Mouse (Mus musculus) adipocyte (in vitro differentiated cells): ENCODE measurements around the gene Dnase1.
A peak's percentile ranks its signal among the peaks of the same experiment; 100 is the strongest.
"Not testable (repeated sequence)": the region's sequence is repeated elsewhere in the genome, so short reads cannot be mapped to it uniquely, and the experiment has no call there.

Source experiments
- DNase-seq: peaks from one replicate; pipeline ENCODE4 v3.0.0-alpha.2; 2016; ENCODE audit warnings: low spot score

Gene Dnase1

DNA sequence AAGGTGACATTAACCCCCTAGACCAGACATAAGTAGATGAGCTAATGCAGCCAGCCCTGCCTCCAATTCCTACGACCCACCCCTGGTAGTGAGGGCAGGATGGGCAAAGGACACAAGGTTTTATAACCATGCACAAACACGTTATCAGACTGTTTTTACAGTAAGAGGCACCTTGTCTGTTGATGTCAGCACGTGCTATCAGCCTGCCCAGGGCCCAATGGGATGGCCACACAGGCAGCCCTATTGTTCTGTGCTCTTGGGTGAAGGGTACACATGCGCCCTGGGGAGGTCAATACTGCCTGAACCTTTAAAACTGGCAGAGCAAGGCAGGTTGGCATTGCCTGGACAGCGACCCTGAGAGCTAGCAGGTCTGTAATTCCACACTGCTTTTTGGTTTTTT, at the start of gene Dnase1:
Gene Dnase1, plus strand, starts transcription at position 136 of the 400 bp plus-strand sequence.
- DNase-seq = no peak

DNA sequence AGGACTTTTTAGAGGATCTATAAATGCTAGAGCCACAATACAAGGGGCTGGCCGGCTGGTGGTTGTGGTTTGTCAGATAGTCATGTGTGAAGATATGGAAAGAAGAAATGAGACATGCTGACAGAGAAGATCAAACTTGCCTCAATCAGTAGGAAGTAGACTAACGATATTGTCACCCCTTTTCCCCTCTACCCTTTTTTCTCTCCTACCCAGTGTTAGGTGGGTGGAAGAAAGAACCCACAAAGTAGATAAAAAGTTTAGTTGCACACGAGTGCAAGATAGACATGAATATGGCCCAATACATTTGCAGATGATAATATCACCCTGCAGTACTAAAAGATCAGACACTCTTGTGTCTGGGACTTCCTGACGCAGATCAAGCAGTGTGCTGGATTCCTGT, 48.3 kb upstream of the Dnase1 start:
- DNase-seq = no peak

DNA sequence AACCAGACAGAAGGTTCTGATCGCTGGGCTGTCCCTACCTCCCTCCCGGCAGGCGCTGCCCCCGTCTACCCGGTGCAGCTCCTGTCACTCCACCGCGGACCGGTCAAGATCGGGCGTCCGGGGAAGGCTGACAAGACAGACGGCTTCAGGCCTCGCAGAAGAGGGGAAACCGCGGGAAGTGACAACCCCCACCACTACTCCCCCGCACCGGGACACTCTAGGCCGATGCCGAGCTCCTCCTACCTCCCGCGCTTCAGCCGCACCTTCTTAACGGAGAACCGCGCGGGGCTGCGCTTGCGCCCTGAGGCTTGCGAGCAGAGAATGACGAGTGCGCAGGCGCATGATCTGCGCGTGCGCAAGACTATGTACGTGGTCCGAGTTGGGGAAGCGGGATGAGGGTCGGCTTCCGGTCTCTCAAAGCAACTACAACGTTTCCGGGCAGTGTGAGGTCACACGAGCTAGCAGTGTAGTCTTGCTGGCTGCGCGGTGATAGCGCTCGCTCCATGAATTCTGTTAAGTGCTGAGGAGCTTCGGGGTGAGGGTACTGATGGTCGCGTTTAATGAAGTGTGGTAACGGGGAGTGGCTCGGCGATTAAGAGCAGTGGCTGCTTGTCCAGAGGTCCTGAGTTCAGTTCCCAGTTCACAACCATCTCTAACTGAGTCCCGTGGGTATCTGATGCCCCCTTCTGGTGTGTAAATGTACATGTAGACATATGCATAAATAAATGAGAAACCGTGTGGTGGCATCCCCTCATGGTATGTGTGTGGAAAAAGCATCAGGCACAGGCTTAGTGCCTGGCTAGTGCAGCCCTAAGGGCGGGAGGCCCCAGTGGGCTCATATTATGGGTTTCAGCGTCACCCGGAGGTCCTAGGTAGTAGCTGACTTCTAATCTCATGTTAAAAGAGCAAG, 33.0 kb upstream of the Dnase1 start, which contains the start of gene Slx4:
Gene Slx4, minus strand, starts transcription at position 282 of the 910 bp plus-strand sequence.
- peak; percentile 98 for DNase-seq

DNA sequence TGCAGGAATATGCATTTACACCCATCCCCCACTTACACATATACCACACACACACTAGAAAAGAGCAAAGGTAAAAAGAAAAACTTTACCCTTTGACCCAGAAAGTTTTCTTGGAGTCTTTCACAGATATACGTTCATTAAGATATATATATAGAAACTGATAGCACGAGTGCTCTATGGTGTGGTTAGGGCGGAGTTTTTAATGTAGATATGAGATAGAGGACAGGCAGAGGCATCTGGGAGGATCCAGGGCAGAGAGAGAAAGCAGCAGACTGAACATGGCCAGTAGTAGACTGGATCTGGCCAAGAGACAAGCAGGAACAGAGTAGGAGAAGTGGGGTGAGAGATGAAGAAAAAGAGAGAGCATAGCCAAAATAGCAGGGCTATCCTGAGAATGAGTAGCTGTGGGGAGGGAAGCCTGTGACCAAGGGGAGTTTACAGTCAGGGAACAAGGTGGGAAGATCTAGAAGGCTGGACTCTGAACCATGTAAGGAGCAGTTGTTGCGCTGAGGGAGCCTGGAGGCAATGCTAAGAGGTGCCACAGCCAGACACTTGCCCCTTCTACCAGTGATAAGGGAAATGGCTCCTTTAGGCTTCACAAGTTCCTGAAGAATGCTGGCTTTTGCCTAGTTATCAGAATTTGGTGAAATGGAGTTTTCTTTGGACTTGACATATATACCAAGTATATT, 23.7 kb upstream of the Dnase1 start:
- no peak for DNase-seq

DNA sequence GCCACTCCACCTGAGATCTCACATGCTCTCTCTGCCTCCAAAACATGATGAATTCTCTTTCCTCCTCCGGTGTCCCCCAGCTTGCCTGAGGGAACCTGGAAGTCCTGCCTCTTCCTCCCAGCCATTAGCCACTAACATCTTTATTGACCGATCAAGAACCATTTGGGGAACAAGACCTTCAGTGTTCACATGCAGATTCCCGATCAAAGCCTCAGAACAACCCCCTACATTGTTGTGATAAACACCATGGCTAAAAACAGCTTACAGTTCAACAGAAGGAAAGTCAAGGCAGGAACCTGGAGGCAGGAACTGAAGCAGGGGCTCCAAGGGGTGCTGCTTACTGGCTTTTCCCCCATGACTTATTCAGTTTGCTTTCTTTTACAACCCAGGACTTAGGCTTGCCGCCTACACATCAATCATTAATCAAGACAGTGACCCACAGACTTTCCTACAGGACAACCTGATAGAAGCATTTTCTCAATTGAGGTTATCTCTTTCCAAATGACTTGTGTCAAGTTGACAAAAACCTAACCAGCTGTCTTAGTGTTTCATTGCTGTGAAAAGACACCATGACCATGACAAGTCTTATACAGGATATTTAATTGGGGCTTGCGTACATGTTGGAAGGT, 22.6 kb upstream of the Dnase1 start:
- DNase-seq = no peak

DNA sequence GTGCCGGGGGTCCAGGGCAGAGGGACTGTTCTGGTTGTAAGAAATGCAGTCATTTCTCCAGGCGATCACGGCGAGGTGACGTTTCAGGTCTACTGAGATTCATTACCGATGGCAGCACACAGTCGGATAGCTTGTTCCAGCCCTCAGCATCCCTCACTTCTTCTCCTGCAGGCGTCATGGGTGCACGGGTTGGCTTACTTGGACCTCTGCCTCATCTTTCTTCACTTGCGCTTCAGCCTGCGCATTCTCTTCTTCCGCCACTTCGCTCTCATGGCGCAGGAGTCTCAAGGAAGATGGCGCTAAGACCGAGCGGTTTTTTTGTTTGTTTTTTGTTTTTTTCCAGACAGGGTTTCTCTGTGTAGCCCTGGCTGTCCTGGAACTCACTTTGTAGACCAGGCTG, 20.0 kb upstream of the Dnase1 start:
- not testable (repeated sequence) for DNase-seq

DNA sequence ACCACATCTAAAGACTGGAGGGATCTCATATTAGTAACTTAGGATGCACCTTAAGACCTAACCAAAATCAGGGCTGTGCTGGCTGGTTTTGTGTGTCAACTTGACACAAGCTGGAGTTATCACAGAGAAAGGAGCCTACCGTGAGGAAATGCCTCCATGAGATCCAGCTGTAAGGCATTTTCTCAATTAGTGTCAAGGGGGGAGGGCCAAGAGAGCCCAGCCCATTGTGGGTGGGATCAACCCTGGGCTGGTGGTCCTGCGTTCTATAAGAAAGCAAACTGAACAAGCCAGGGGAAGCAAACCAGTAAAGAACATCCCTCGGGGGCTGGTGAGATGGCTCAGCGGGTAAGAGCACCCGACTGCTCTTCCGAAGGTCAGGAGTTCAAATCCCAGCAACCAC, 19.3 kb upstream of the Dnase1 start:
- not testable (repeated sequence) for DNase-seq

DNA sequence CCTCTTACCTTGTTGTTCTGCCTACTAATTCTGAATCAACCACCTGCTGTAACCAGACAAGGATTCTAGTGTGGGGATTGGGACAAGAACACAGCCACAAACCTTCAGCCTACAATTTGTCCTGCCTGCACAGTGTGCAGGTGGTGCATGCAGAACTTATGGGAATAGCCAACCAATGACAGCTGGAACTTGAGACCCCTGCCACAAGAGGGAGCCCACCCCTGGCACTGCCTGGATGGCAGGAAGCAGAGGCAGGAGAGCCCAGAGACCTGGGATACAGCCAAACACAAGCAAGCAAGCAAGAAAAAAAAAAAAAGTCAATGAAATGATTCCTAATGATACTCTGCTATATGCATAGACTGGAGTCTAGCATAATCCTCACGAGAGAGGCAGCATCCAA, 15.5 kb upstream of the Dnase1 start:
- no peak for DNase-seq

DNA sequence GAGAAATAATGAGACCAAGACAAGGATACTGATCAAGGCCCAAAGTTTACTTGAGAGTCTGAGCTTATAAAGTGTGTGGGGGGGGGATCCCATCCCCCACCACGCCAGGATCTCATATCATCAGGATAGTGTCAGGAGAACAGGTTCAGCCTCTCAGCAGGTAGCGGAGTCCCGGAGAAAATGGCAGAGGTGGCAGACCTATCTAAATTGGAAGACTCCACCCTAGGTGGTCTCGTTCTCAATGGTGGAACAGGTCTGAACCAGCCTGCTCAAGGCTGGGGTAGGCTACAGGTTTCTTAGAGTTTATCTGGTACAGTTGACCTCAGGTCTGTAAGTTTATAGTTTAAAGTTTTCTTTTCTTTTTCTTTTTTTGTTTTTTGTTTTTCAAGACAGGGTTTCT, 14.0 kb upstream of the Dnase1 start:
- DNase-seq = no peak

DNA sequence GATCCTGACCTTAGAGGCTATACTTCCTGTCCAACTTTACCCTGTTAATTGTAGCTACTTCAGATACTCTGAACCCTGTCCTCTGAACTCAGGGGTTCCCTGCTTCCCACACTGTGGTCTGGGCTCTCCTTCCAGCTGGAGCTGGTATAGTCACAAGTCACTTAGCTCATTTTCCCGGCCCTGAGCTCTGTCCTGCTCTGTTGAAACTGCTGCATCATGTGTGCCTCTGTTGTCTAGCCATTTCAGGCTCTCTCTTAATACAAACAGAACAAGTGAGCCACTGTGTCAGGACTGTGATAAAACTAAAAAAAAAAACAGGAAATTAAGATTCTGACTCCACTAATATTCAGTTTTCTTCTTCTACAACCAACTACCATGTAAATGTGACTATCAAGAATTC, 10.1 kb upstream of the Dnase1 start:
- DNase-seq = peak; percentile 34

DNA sequence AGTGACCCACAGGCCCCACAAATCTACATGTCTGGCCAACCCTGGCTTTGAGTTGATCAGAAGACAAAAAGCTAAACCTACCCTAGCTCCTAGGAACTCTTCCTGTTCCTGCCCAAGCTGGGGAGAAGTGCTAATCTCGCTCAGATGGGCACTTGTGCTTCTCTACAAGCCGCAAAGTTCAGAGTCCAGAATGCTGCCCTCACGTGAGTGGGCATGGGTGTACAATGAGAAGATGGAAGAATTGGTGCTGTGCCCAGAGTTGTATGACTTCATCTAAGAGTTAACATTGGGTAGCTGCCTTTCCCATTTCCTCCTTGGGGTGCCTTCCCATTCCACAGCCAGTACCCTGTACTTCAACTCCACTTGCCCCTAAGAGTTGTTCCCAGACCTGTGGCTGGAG, 9.5 kb upstream of the Dnase1 start:
- no peak for DNase-seq

DNA sequence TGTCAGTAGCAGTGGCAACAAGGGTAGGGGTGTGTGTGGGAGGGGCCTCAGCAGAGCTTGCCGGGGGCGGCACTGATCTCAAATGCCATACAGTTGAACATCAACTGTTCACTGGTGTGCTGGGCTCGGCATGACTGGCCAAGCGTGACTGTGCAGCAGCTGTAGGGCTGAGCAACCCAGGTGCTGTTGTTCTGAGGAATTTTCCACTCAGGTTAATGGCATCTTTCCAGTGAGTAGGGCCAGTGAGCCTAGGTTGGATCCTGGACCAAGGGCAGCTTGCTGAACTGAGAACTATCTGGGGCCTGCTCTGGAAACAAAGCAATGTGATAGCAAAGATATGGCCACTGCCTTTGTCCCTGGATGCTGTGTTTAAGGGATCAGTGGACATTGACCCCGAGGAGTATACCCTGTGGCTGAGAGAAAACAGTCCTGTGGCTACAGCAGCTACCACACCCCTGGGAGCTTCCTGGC, 7.3 kb upstream of the Dnase1 start:
- DNase-seq = no peak

DNA sequence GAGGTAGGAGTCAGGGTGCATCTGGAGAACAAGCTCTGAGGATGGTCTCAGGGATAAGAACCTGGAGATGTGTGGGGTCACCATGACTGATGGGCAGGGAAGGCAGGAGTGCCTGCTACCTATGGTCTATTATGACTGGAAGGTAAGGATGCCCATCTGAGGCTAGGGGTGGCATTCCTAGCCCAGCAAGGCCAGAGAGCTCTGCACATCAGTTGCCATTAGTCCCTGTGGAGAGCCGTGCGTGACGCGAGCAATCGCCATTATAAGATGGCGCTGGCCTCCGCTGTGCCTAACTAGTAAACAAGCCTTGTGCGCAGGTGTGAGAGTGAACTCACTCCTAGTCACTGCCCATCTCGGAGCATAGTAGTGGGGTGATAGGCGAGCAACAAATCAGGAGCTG, 6.2 kb upstream of the Dnase1 start:
- no peak for DNase-seq

DNA sequence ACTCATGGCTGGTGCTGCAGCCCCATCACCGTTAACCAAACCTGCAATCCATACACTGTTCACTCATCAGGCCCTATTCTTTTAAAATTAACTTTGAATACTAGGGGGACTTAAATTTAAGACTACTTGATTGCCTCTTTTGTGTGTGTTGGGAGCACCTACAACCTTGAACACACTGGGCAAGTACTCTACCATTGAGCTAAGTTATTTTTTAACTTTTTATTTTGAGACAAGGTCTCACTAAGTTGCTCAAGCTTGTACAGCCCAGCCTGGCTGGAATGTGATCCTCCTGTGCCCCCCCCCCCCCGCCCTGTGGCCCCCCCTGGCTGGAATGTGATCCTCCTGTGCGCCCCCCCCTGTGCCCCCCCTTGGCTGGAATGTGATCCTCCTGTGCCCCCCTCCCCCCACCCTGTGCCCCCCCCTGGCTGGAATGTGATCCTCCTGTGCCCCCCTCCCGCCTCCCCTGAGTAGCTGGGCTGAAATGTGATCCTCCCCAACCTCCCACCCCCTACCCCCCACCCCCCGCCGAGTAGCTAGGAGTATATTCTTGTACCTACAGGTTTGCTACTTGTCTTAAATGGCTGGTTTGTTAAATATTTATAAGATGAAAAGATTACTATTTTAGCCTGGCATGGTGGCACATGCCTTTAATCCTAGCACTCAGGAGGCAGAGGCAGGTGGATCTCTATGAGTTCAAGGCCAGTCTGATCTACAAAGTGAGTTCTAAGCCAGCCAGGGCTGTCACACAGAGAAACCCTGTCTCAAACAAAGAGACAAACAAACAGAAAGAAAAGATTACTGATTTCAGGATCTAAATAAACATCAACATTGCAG, 5.1 kb upstream of the Dnase1 start:
- no peak for DNase-seq

DNA sequence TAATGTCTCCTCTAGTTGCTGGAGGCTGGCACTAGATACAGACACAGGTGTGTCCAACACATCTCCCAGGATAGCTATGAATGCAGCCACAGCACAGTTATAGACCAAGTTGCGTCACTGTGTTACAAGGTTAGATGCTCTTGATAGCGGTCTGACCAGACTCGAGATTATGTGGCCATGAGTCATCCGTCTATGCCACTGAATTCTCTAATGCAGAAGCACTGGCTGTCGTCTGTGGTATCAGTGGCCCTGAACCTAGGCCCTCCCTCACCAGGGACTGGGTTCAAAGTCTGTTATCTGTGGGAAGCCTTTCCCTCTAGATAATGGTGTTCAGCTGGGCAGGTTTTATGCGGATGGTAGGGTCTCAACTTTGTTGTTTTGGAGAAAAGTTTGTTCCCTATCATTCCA, 4.4 kb upstream of the Dnase1 start:
- DNase-seq = no peak

DNA sequence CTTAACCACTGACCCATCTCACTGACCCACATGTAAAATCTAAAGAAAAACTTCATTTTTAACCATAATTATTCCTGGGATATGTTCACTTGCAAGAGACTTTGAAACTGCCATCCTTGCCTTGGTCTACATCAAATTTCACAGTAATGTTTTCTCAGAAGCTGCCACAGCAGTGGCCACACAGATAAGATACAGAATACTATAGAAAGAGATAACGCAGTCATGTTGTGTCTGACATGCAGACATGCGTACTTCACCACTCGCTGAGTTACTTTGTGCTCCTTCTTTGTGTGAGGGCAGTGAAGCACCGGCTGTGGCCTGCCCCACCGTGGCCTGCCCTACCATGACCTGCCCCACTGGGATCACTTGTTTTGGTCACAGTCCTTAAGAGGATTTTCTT, 2.8 kb upstream of the Dnase1 start:
- DNase-seq = no peak

DNA sequence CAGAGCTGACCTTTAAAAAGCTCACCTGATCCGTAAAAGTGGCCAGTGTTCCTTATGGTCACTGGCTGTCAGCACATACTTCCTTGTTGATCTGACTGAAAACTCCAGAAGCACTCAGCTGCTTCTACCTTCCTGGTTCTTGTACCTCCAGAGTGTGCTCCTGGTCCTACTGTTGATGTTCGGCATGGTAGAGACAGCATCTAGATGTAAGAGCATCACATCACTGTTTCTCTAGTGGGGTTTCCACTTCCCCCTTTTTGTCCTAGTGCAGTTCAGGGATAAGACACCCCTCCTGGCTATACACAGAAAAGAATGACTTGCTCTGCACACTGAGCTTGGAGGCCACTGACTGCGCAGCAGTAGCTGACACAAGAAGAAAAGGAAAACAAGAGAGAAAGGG, 2.3 kb upstream of the Dnase1 start:
- DNase-seq = no peak

DNA sequence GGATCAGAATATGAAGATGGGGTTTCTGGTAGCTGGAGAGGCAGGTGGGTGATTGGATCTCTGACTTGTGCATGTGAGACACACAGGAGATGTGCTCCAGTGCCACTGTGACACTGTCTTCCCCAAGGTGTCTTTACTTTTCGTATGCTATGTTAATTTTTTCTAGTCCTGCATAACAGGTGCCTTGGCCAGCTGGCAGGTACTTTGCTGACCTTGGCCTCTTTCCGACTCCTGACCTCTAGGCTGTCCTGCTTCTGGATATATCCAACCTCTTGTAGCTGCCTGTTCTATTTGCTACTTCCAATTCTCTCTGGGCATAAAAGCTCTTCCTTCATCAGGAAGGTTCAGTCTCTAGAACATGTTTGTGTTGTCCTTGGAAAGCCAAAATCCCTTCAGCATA, 1.2 kb upstream of the Dnase1 start:
- no peak for DNase-seq

DNA sequence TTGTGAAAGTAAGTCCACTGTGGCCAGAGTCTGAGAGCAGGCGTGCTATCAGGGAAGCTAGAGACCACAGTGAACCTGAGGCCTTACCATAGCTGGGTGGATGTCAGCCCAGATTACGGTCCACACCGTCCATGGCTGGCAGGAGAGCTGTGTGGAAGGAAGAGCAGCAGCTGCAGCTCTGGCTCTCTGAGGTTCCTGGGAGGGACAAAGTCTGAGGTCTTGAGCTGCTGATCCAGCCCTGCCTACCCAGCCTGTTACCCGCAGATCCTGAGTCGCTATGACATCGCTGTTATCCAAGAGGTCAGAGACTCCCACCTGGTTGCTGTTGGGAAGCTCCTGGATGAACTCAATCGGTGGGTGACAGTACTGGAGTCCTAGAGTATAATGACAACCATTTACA, 948 bp downstream of the Dnase1 start:
- DNase-seq = no peak

DNA sequence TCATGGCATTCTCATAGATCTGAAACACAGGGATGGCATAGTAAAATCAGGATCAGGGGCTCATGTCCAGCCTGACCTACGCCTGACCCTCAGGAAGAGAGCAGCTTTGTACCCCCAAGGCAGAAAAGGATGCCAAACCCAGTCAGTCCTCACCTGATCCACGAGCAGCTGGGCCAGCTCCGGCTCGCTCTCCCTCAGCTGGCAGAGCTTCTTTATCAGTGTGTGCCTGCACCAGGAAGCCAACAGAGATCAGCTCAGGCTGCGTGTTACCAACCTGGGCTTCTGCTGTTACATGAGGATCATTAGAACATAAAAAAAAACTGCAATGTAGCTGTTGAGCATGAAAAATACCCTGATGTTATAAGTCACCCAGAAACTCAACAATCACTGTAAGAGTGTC, 3.5 kb downstream of the Dnase1 start:
- DNase-seq = no peak

DNA sequence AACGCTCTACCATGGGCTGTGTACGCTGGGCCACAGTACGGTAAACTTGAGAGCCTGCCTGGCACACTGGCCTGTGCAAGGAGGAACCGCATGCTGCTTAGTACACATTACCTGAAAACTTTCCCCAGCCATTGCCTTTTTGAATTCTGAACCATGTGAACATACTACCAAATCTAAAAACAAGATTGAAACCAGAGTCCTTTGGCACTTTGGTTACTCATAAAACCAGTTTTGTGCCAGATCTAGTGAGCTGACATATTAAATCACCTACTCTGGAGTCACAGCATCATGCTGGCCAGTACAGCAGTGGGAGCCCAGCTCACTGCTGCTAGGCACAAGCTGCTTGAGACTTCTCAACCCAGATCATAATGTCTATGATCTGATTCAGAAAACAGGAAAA, 4.9 kb downstream of the Dnase1 start:
- no peak for DNase-seq

DNA sequence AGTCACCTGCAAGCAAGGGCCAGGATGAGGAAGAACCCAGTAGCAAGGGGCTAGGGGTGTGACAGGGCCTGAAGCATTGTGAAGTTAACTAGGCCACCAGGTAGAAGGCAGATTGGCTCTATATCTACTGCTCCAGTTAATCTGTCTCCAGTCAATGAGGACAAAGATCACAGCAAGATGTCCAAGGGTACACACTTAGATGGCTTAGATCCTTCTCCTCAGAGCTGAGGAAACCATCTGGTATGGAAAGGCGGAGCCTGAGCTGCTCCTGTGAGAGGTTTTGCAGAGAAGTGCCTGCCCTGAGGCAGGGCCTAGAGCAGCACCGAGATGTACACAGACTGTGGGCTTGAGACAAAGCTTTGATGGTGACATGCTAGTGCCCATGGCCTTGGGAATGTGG, 7.4 kb downstream of the Dnase1 start:
- DNase-seq = no peak
